Mouse (Mus musculus) intestine, postnatal 0 days (tissue): ENCODE data around the gene Nxnl1. TPM values are rescaled to one million over a fixed set of nuclear protein-coding genes. Genes with fewer than 3 reads are reported as not detected.

Experiments used
- ATAC-seq: fragments of 200-750 bp; cut with Nextera tagmentation; 2 replicates; pipeline ENCODE4 v1.8.0; 2017; ENCODE audit warnings: mild to moderate bottlenecking, moderate TSS enrichment, moderate library complexity
- H3K27ac ChIP-seq: fragments of 300-500 bp; sonication (generic); 2 replicates; pipeline ENCODE4 v1.5.1; 2014; ENCODE audit warnings: mild to moderate bottlenecking, low read depth, low read length, moderate library complexity
- H3K27me3 ChIP-seq: fragments of 300-500 bp; sonication (generic); replicated peaks from 2 replicates; pipeline ENCODE4 v1.6.1; 2014; ENCODE audit warnings: low read length, mixed read lengths; ENCODE audit not compliant: control insufficient read depth, insufficient read depth
- H3K36me3 ChIP-seq: fragments of 300-500 bp; sonication (generic); 2 replicates; pipeline ENCODE4 v1.6.1; 2014; ENCODE audit warnings: mild to moderate bottlenecking, moderate library complexity; ENCODE audit not compliant: control insufficient read depth, insufficient read depth
- H3K4me1 ChIP-seq: fragments of 300-500 bp; sonication (generic); replicated peaks from 2 replicates; pipeline ENCODE4 v1.6.1; 2014; ENCODE audit warnings: antibody characterized with exemption, low read length, mixed read lengths; ENCODE audit not compliant: control insufficient read depth, insufficient read depth
- H3K4me2 ChIP-seq: fragments of 300-500 bp; sonication (generic); replicated peaks from 2 replicates; pipeline ENCODE4 v1.6.1; 2014; ENCODE audit warnings: low read depth, mild to moderate bottlenecking, moderate library complexity
- H3K4me3 ChIP-seq: fragments of 300-500 bp; sonication (generic); 2 replicates; pipeline ENCODE4 v1.5.1; 2014; ENCODE audit warnings: low read depth, low read length
- H3K9ac ChIP-seq: fragments of 300-500 bp; sonication (generic); 2 replicates; pipeline ENCODE4 v1.6.1; 2014; ENCODE audit warnings: mild to moderate bottlenecking, low read depth, low read length
- H3K9me3 ChIP-seq: fragments of 300-500 bp; sonication (generic); 2 replicates; pipeline ENCODE4 v1.6.1; 2016; ENCODE audit warnings: mixed run types; ENCODE audit not compliant: control insufficient read depth
- CTCF ChIP-seq: sonication (generic); IDR thresholded peaks from 2 replicates; pipeline ENCODE4 v1.5.1; 2016; ENCODE audit warnings: low read depth, mild to moderate bottlenecking, control low read depth, antibody characterized with exemption, moderate library complexity
- WGBS: fragments of 180-500 bp; shearing (Covaris S2); extraction: QIAGEN DNeasy Blood & Tissue Kit; methylation state at CpG from one replicate; pipeline ENCODE4 v1.1.7; 2014; 5-methylcytosine and 5-hydroxymethylcytosine counted together
- polyA plus RNA-seq: library from polyadenylated mRNA; unstranded; fragments of >200 nt; fragmentation: Nextera tagmentation; extraction: Ambion mirVana; gene quantifications from 2 replicates; pipeline ENCODE4 v1.2.1, GENCODE M21; 2015

Nxnl1 gene
- polyA plus RNA-seq: not detected in 2 replicates

DNA sequence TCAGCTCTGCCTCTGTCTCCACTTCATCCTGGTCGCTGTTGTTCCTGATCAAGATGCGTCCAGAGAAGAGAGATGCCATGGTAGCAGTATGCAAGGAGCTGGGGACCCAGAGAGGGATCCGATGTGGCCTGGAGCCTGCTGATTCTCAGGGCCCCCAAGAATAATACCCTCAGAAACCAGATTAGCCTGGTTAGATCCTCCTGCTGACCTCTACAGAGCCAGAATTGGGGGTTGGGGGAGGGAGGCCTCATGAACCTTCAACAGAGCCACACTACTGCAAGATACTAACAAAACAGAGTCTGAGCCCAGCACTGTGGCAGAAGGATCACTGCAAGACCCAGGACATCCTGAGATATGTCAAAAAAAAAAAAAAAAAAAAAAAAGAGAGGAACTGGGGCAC is at the start of gene Nxnl1:
Nxnl1 (minus strand) TSS at position 101 of the 400 bp plus-strand sequence.
- Histone ChIP-seq H3K27ac (no peak within 1 kb of the TSS), H3K4me1 (peaks cover 8% of the 10 kb centered on the region), H3K27me3 (peaks cover 11% of the 10 kb centered on the region), H3K9me3 (no peaks in the 10 kb centered on the region; the same call in 1 of the 2 replicates), H3K4me3 (no peak within 1 kb of the TSS), H3K9ac (no peak within 1 kb of the TSS), H3K4me2 (no peak within 1 kb of the TSS), H3K36me3 (no peaks in the 10 kb centered on the region)
- TF ChIP-seq CTCF: no peak
- WGBS: 74% methylated on average over 3 of the region's 3 CpGs
- ATAC-seq: no peak

GRCm38 (mm10) chr8:71613418-71613817 is 47.0 kb upstream of the Nxnl1 start:
- no peak for TF ChIP-seq CTCF
- no peaks in the 10 kb centered on the region for H3K27me3 ChIP-seq
- H3K9ac ChIP-seq: no peak overlapping the region
- H3K9me3 ChIP-seq: no peaks in the 10 kb centered on the region
- no peak for ATAC-seq
- no peaks in the 10 kb centered on the region; the same call in 1 of the 2 replicates for H3K4me1 ChIP-seq
- H3K27ac ChIP-seq: no peak overlapping the region
- peaks cover 47% of the 10 kb centered on the region for H3K36me3 ChIP-seq
- 60% methylated on average over 4 of the region's 4 CpGs for WGBS
- H3K4me2 ChIP-seq: no peak overlapping the region
- no peak overlapping the region for H3K4me3 ChIP-seq

- Histone ChIP-seq H3K9me3 (no peaks in the 10 kb centered on the region), H3K9ac (0 out of 2 replicates have a peak overlapping the region, but pooled peaks have one; percentile 74), H3K36me3 (peaks cover 34% of the 10 kb centered on the region), H3K4me2 (peak overlapping the region; percentile 84), H3K27me3 (no peaks in the 10 kb centered on the region), H3K4me1 (no peaks in the 10 kb centered on the region; the same call in 1 of the 2 replicates), H3K27ac (peak overlapping the region; percentile 68), H3K4me3 (peak overlapping the region; percentile 90)
- no peak for TF ChIP-seq CTCF
- WGBS: 19% methylated on average over 5 of the region's 5 CpGs
- ATAC-seq: no peak
Measured at GRCm38 (mm10) chr8:71612141-71612540, 45.7 kb upstream of the Nxnl1 start.

DNA sequence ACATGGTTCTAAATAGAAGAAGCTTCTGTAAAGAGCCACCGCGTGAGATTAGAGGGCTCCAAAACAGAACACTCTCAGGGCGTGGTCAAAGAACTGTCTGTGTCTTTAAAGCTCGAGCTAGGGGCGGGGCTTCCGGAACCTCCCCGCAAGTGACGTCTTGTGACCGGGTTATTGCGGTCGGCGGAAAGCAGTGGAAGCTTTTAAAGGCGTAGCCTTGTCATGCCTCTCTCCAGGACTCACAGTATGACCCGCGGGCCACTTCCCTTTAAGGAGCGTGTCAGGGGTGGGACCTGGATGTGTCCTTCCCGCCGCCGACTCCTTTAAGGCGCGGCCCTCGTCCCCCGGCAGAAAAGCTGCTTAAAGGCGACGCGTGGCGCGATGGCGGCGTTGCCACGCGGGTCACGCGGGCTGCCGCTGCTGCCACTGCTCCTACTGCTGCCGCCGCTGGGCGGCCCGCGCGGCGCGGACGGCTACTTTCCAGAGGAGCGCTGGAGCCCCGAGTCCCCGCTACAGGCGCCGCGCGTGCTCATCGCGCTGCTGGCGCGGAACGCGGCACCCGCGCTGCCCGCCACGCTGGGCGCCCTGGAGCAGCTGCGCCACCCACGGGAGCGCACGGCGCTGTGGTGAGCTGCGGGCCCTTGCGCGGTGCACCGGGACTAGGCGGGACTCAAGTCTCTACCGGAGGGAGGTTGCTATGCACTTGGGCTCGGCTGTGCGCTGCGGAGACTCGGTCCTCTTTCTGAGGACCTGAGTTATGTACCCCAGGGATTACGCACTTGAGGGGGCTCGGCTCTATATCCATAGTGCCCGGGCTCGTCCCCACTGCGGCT is 44.6 kb upstream of the Nxnl1 start, which contains the start of gene Colgalt1:
Colgalt1 (plus strand) TSS at position 177 of the 830 bp plus-strand sequence.
- peaks cover 23% of the 10 kb centered on the region for H3K36me3 ChIP-seq
- ATAC-seq: peak; percentile 98
- peak within 1 kb of the TSS; percentile 74 for H3K9ac ChIP-seq
- peak within 1 kb of the TSS; percentile 90 for H3K4me3 ChIP-seq
- H3K4me2 ChIP-seq: peak within 1 kb of the TSS; percentile 84
- WGBS: under 1% methylated on average over 82 of the region's 82 CpGs
- peak within 1 kb of the TSS; percentile 68 for H3K27ac ChIP-seq
- peak; percentile 43; the same call in 1 of the 2 replicates for TF ChIP-seq CTCF
- no peaks in the 10 kb centered on the region; the same call in 1 of the 2 replicates for H3K4me1 ChIP-seq
- H3K27me3 ChIP-seq: no peaks in the 10 kb centered on the region
- no peaks in the 10 kb centered on the region for H3K9me3 ChIP-seq

GRCm38 (mm10) chr8:71604021-71604420 is 37.6 kb upstream of the Nxnl1 start:
- no peak for TF ChIP-seq CTCF
- WGBS: 64% methylated on average over 7 of the region's 7 CpGs
- 0 out of 2 replicates have a peak, but pooled peaks cover 6% of the 10 kb centered on the region for H3K4me1 ChIP-seq
- peaks cover 13% of the 10 kb centered on the region; the same call in 1 of the 2 replicates for H3K27me3 ChIP-seq
- ATAC-seq: no peak
- H3K27ac ChIP-seq: no peak overlapping the region
- H3K9me3 ChIP-seq: no peaks in the 10 kb centered on the region
- no peak overlapping the region for H3K9ac ChIP-seq
- no peak overlapping the region for H3K4me3 ChIP-seq
- H3K4me2 ChIP-seq: no peak overlapping the region
- no peaks in the 10 kb centered on the region for H3K36me3 ChIP-seq

- WGBS: 2% methylated on average over 30 of the region's 32 CpGs
- peak; percentile 86 for ATAC-seq
- peak overlapping the region; percentile 29 for H3K4me3 ChIP-seq
- H3K27ac ChIP-seq: no peak overlapping the region
- H3K36me3 ChIP-seq: no peaks in the 10 kb centered on the region
- 0 out of 2 replicates have a peak, but pooled peaks cover 6% of the 10 kb centered on the region for H3K4me1 ChIP-seq
- H3K9ac ChIP-seq: no peak overlapping the region
- peaks cover 13% of the 10 kb centered on the region; the same call in 1 of the 2 replicates for H3K27me3 ChIP-seq
- H3K9me3 ChIP-seq: no peaks in the 10 kb centered on the region
- H3K4me2 ChIP-seq: peak overlapping the region; percentile 64
- TF ChIP-seq CTCF: no peak
Measured at GRCm38 (mm10) chr8:71602666-71603334, 36.4 kb upstream of the Nxnl1 start.
